Mouse (Mus musculus) frontal cortex, adult 2 months (tissue): ENCODE results near the gene Dydc1. TPM values are rescaled to one million over a fixed set of nuclear protein-coding genes. Genes with fewer than 3 reads are reported as not detected.
A peak's percentile ranks its signal among the peaks of the same experiment; 100 is the strongest.
"Not testable (repeated sequence)": the region's sequence is repeated elsewhere in the genome, so short reads cannot be mapped to it uniquely, and the experiment has no call there.

Experiments
- DNase-seq, 2 experiments: peaks; one replicate each; pipeline ENCODE4 v3.0.0; 2022; ENCODE audit warnings: low spot score in 1 of 2; ENCODE audit errors: extremely low spot score in 1 of 2
- polyA plus RNA-seq: library from polyadenylated mRNA; depleted of rRNA; stranded (reverse); fragments of >200 nt; gene quantifications from 2 replicates; pipeline ENCODE4 v1.2.3, GENCODE M21; 2012; rRNA removed

The Dydc1 gene
- polyA plus RNA-seq = not detected in 2 replicates

- DNase-seq = peak; percentile 72 to 90
These were observed at the start of gene Dydc1 for GRCm38 (mm10) chr14:41072229-41072943. TSS of gene Dydc1 (plus strand) at chr14:41072911.

- no peak for DNase-seq
These were observed 47.6 kb upstream of the Dydc1 start for GRCm38 (mm10) chr14:41025087-41025486.

GRCm38 (mm10) chr14:41025594-41026284 is 47.0 kb upstream of the Dydc1 start:
- DNase-seq = no peak

DNA sequence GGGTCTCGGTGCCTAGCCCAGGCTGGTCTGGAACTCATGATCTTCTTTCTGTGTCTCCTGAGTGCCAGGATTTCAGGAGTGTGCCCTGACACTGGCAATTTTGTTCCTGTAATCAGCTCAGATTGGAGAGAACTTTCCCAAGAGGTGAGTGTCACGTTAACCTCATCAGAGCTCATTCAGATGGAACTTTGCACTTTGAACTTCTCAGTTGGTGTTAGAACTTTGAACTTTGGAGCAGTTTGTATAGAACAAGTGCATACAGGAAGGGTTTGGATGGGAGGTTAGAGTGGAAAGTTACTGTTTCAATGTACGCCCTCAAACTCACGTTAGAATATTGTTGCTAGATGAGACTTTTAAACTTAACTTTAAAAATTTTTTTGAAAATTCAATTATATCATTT is 43.4 kb upstream of the Dydc1 start:
- no peak for DNase-seq

- DNase-seq = no peak
These were observed 41.7 kb upstream of the Dydc1 start for GRCm38 (mm10) chr14:41030989-41031513.

DNA sequence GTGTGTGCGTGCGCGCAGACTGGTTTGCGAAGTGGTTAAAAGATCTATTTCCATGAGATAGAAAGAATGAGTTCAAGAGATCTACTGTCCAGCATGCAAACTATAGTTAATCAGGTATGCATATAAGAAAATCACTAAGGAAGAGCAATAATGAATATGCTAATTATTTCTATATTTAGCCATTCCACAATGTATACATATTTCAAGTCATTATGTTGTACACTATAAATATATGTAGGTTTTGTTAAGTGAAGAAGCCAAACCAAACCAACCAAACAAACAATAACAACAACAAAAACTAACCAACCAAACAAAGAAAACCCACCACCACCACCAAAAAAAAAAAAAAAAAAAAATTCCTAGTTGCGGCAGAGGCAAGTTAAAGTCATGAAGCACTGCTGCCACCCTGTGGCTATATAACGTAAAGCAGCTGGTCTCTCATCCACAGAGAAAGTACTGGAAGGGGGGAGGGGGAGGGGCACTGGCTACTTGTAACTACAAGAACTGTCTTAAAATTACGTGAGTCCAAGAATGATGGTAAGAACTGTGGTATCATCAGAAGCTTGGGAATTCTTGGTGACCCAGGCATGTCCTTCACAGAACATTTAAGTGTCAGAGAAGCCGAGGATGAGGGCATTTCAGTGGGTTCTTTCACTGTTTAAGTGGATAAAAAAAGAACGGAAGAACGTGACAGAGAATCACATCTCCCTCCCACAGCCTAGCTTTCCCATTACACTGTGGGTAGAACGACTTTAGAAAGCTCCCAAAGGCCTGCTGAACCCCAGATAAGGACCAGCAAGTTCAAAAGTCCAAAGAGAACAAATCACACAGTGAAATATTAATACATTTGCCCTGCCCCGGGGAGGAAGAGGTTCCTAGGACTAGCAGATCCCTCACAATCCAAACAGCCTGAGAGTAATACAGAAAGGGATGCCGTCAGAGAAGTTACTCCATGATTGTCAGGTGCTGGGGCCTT is 39.3 kb upstream of the Dydc1 start:
- DNase-seq = peak; percentile 70 to 90

- DNase-seq = peak; percentile 33 to 84
These were observed 37.4 kb upstream of the Dydc1 start for GRCm38 (mm10) chr14:41035146-41035798.

DNA sequence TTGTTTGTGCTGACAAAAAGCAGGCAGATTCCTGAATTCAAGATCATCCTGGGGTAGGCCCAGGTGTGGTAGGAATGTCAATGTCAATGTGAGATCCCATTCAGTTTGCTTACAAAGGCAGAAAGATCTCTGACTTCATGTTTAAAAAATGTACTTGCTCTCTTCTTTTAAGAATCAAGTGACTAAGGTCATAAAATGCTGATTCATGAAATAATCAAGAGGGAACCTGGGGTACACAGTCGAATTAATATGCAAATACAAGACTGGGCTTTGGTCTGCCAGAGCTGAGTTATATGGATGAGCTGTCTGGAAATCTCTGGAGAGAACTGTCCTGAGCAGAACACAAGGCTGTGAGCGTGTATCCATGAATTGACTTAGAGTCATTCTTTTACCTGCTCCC is 25.3 kb upstream of the Dydc1 start:
- no peak for DNase-seq

GRCm38 (mm10) chr14:41050471-41050870 is 22.2 kb upstream of the Dydc1 start:
- DNase-seq = no peak

GRCm38 (mm10) chr14:41052481-41052880 is 20.2 kb upstream of the Dydc1 start:
- no peak for DNase-seq

DNA sequence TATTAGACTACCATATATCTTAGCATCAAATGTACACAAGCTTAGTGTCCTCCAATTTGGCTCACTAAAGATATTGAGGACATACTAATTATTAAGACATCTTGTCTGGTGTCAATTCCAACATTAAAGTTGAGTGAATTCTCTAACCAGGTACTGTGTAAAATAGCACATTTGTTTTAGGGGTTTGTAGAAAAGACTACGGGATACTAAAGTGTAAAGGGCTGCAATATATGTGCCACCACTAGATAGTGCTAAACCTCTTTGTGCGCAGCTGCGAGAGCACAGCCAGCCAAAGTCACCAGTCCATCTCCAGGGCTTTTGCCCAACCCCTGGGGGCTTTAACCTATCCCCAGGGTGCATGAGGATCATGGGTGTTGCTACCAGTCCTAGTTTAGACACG is 19.5 kb upstream of the Dydc1 start:
- not testable (repeated sequence) for DNase-seq

GRCm38 (mm10) chr14:41065168-41065567 is 7.5 kb upstream of the Dydc1 start:
- DNase-seq = no peak

DNA sequence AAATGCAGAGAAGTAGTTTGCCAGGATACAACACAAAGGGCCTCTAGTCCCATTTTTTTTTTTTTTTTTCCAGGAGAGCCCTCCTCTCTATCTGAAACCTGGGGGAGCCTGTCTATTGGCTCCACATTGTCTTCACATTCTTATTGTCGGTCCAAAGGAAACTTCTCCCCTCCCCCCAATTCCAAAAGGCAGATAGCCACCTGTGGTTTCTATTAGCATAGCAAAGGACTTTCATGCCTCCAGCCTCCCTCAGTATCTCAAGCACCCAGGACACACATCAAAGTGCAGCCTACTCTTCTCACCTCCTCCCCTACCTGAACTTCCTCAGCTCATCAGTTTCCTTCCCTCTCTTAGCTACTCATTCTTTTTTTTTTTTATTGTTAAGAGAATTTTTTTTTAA is 6.3 kb upstream of the Dydc1 start:
- no peak for DNase-seq

DNA sequence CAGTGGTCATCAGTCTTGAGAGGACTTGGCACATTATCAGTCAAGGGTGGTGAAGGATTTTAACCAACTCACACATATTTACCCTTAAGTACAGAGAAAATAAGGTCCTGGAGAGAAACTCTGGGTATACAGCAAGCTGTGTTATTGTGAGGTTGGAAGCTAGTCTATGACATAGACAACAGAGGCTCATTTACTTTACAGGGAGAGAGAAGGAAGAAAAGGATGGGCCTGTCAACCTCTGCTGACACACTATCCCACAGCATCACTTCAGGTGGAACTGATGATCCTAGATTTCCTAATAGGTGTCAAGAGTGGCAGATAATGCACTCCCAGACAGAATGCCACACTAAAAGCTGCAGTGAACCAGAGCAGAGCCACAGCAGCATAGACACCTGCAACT is 3.6 kb upstream of the Dydc1 start, which contains the start of gene Dydc2:
Dydc2 (minus strand) TSS at position 101 of the 400 bp plus-strand sequence.
- no peak for DNase-seq

- DNase-seq = no peak
These were observed 2.4 kb upstream of the Dydc1 start for GRCm38 (mm10) chr14:41070343-41070742.

DNA sequence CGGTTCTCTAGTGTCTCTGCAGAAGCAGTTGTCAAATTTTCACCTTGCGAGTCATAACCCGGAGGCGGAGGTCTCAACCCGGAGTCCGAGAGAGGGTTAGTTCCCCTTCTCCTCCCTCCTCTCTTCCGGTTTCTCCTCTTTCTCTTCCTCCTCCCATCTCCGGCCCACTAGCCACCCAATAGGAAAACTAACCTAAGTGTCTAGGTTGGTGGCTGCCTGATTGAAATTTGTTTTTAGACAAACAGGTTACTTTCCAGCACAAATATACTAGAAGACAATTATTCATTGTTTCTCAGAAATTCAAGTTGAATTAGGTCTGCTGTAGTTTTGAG is 199 bp downstream of the Dydc1 start:
- no peak for DNase-seq

- DNase-seq = no peak
These were observed 9.7 kb downstream of the Dydc1 start for GRCm38 (mm10) chr14:41082408-41082807.

- peak in 1 of 2 experiments; percentile 11 for DNase-seq
These were observed 14.8 kb downstream of the Dydc1 start for GRCm38 (mm10) chr14:41087509-41087908.

DNA sequence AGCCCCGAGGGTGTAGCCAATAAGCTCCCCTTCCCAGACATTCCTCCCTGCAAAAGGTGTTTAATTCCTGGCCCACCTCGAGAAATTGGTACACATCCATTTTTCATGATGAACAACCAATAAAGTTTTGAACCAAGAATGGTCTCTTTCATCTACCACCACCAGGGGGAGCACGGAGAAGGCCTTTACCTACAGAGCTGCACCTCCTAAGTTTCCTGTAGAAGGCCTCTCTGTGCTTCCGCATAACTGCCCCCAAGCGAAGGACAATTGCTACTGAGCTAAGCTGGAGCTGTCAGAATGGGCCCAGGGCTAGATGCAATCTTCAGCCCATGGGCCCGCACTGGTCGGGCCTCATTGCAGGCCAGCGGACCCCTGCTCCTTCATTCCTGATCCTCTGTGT is 18.1 kb downstream of the Dydc1 start:
- DNase-seq = peak in 1 of 2 experiments; percentile 40

GRCm38 (mm10) chr14:41094114-41094513 is 21.4 kb downstream of the Dydc1 start:
- DNase-seq = peak in 1 of 2 experiments; percentile 26
